Mouse (Mus musculus): ENCODE measurements at regions not wholly inside any gene's neighbourhood (a gene's known extent, or its start where the extent isn't known, plus 50 kb on each side); places are given as distances from the start of the nearest gene placed in this dataset.

GRCm38 (mm10) chr11:9932360-9933265 is 740.9 kb downstream of the Abca13 start:
- no peaks in the 10 kb centered on the region for H3K9me3 ChIP-seq
- H3K4me3 ChIP-seq, result no peak overlapping the region
- H3K27ac ChIP-seq (replicated peaks), result no peak overlapping the region
- no peak for ATAC-seq (replicated peaks)
- no peak overlapping the region for H3K4me2 ChIP-seq (replicated peaks)
- H3K9ac ChIP-seq (replicated peaks), result no peak overlapping the region
- H3K27me3 ChIP-seq, result no peaks in the 10 kb centered on the region
- 67% methylated on average over 5 of the region's 5 CpGs for WGBS
- H3K36me3 ChIP-seq, result no peaks in the 10 kb centered on the region
- no peaks in the 10 kb centered on the region for H3K4me1 ChIP-seq

GRCm38 (mm10) chr11:9962696-9963202 is 771.0 kb downstream of the Abca13 start:
- no peak overlapping the region for H3K9ac ChIP-seq (replicated peaks)
- no peak for ATAC-seq (replicated peaks)

GRCm38 (mm10) chr11:9982974-9983373 is 791.2 kb downstream of the Abca13 start:
- Histone ChIP-seq H3K9ac (replicated peaks) (no peak overlapping the region), H3K4me1 (no peaks in the 10 kb centered on the region), H3K36me3 (no peaks in the 10 kb centered on the region), H3K4me3 (no peak overlapping the region), H3K27ac (replicated peaks) (no peak overlapping the region), H3K9me3 (no peaks in the 10 kb centered on the region), H3K27me3 (no peaks in the 10 kb centered on the region), H3K4me2 (replicated peaks) (no peak overlapping the region)
- no peak for ATAC-seq (replicated peaks)

More at GRCm38 (mm10) chr11:9962696-9963202, 771.0 kb downstream of the Abca13 start:
- Histone ChIP-seq H3K36me3 (no peaks in the 10 kb centered on the region), H3K9me3 (no peaks in the 10 kb centered on the region), H3K27me3 (no peaks in the 10 kb centered on the region), H3K27ac (replicated peaks) (no peak overlapping the region), H3K4me3 (no peak overlapping the region), H3K4me2 (replicated peaks) (no peak overlapping the region), H3K4me1 (no peaks in the 10 kb centered on the region)

GRCm38 (mm10) chr11:9994601-9995166 is 802.9 kb downstream of the Abca13 start:
- no peaks in the 10 kb centered on the region for H3K36me3 ChIP-seq
- H3K4me2 ChIP-seq (replicated peaks), result no peak overlapping the region
- no peaks in the 10 kb centered on the region for H3K27me3 ChIP-seq
- WGBS, result 40% methylated on average over 5 of the region's 5 CpGs
- 0 out of 2 replicates have a peak, but pooled peaks have one; percentile 35 for ATAC-seq (replicated peaks)
- H3K9me3 ChIP-seq, result no peaks in the 10 kb centered on the region
- 0 out of 2 replicates have a peak, but pooled peaks cover 5% of the 10 kb centered on the region for H3K4me1 ChIP-seq
- no peak overlapping the region for H3K4me3 ChIP-seq
- H3K9ac ChIP-seq (replicated peaks), result no peak overlapping the region
- H3K27ac ChIP-seq (replicated peaks), result no peak overlapping the region

- Histone ChIP-seq H3K27ac (replicated peaks) (no peak overlapping the region), H3K27me3 (no peaks in the 10 kb centered on the region), H3K9ac (replicated peaks) (no peak overlapping the region), H3K36me3 (no peaks in the 10 kb centered on the region), H3K9me3 (no peaks in the 10 kb centered on the region), H3K4me3 (no peak overlapping the region), H3K4me2 (replicated peaks) (no peak overlapping the region), H3K4me1 (0 out of 2 replicates have a peak, but pooled peaks cover 5% of the 10 kb centered on the region)
- ATAC-seq (replicated peaks), result no peak
Measured at GRCm38 (mm10) chr11:9995356-9995755, 803.6 kb downstream of the Abca13 start.

- no peak overlapping the region for H3K27ac ChIP-seq (replicated peaks)
- H3K4me1 ChIP-seq, result 0 out of 2 replicates have a peak, but pooled peaks cover 5% of the 10 kb centered on the region
- WGBS, result 38% methylated on average over 5 of the region's 5 CpGs
- ATAC-seq (replicated peaks), result peak; percentile 61; the same call in 1 of the 2 replicates
- no peak overlapping the region for H3K4me2 ChIP-seq (replicated peaks)
- no peaks in the 10 kb centered on the region for H3K9me3 ChIP-seq
- no peaks in the 10 kb centered on the region for H3K36me3 ChIP-seq
- no peak overlapping the region for H3K9ac ChIP-seq (replicated peaks)
- H3K4me3 ChIP-seq, result no peak overlapping the region
- no peaks in the 10 kb centered on the region for H3K27me3 ChIP-seq
Measured at GRCm38 (mm10) chr11:9997532-9998138, 805.9 kb downstream of the Abca13 start.

GRCm38 (mm10) chr11:10002170-10002569 is 810.4 kb downstream of the Abca13 start:
- Histone ChIP-seq H3K4me2 (replicated peaks) (no peak overlapping the region), H3K9ac (replicated peaks) (no peak overlapping the region), H3K27ac (replicated peaks) (no peak overlapping the region), H3K36me3 (no peaks in the 10 kb centered on the region), H3K4me3 (no peak overlapping the region), H3K9me3 (no peaks in the 10 kb centered on the region), H3K4me1 (0 out of 2 replicates have a peak, but pooled peaks cover 5% of the 10 kb centered on the region), H3K27me3 (no peaks in the 10 kb centered on the region)
- WGBS, result 71% methylated on average over 2 of the region's 2 CpGs
- ATAC-seq (replicated peaks), result no peak

- H3K4me2 ChIP-seq (replicated peaks), result no peak overlapping the region
- H3K9me3 ChIP-seq, result no peaks in the 10 kb centered on the region
- no peak overlapping the region for H3K9ac ChIP-seq (replicated peaks)
- no peak overlapping the region for H3K27ac ChIP-seq (replicated peaks)
- no peaks in the 10 kb centered on the region for H3K36me3 ChIP-seq
- no peaks in the 10 kb centered on the region for H3K4me1 ChIP-seq
- no peaks in the 10 kb centered on the region for H3K27me3 ChIP-seq
- H3K4me3 ChIP-seq, result no peak overlapping the region
- no peak for ATAC-seq (replicated peaks)
- 87% methylated on average over 3 of the region's 3 CpGs for WGBS
Measured at GRCm38 (mm10) chr11:10006881-10007280, 815.1 kb downstream of the Abca13 start.

GRCm38 (mm10) chr11:10046593-10046992 is 854.9 kb downstream of the Abca13 start:
- 28% methylated on average over 2 of the region's 2 CpGs for WGBS
- Histone ChIP-seq H3K9me3 (no peaks in the 10 kb centered on the region), H3K4me2 (replicated peaks) (no peak overlapping the region), H3K27me3 (no peaks in the 10 kb centered on the region), H3K9ac (replicated peaks) (no peak overlapping the region), H3K27ac (replicated peaks) (no peak overlapping the region), H3K4me3 (no peak overlapping the region), H3K4me1 (peaks cover 7% of the 10 kb centered on the region), H3K36me3 (no peaks in the 10 kb centered on the region)
- peak; percentile 63; the same call in 1 of the 2 replicates for ATAC-seq (replicated peaks)

- no peak overlapping the region for H3K27ac ChIP-seq (replicated peaks)
- H3K4me3 ChIP-seq, result no peak overlapping the region
- H3K36me3 ChIP-seq, result no peaks in the 10 kb centered on the region
- H3K9me3 ChIP-seq, result no peaks in the 10 kb centered on the region
- peaks cover 3% of the 10 kb centered on the region; the same call in 1 of the 2 replicates for H3K4me1 ChIP-seq
- 55% methylated on average over 2 of the region's 2 CpGs for WGBS
- H3K27me3 ChIP-seq, result no peaks in the 10 kb centered on the region
- ATAC-seq (replicated peaks), result no peak
- no peak overlapping the region for H3K9ac ChIP-seq (replicated peaks)
- H3K4me2 ChIP-seq (replicated peaks), result no peak overlapping the region
Measured at GRCm38 (mm10) chr11:10051584-10052210, 860.0 kb downstream of the Abca13 start.

GRCm38 (mm10) chr11:10071881-10072280 is 880.1 kb downstream of the Abca13 start:
- Histone ChIP-seq H3K4me1 (no peaks in the 10 kb centered on the region), H3K27ac (replicated peaks) (no peak overlapping the region), H3K4me2 (replicated peaks) (no peak overlapping the region), H3K9ac (replicated peaks) (no peak overlapping the region), H3K36me3 (no peaks in the 10 kb centered on the region), H3K27me3 (no peaks in the 10 kb centered on the region), H3K9me3 (no peaks in the 10 kb centered on the region), H3K4me3 (no peak overlapping the region)
- WGBS, result 76% methylated on average over 2 of the region's 2 CpGs
- no peak for ATAC-seq (replicated peaks)

- ATAC-seq (replicated peaks), result no peak
- H3K9ac ChIP-seq (replicated peaks), result no peak overlapping the region
- no peak overlapping the region for H3K4me2 ChIP-seq (replicated peaks)
- H3K27me3 ChIP-seq, result no peaks in the 10 kb centered on the region
- 80% methylated on average over 4 of the region's 4 CpGs for WGBS
- H3K36me3 ChIP-seq, result no peaks in the 10 kb centered on the region
- no peaks in the 10 kb centered on the region for H3K9me3 ChIP-seq
- no peak overlapping the region for H3K27ac ChIP-seq (replicated peaks)
- H3K4me1 ChIP-seq, result no peaks in the 10 kb centered on the region
- H3K4me3 ChIP-seq, result no peak overlapping the region
Measured at GRCm38 (mm10) chr11:10087939-10088338, 896.2 kb downstream of the Abca13 start.
